Mouse (Mus musculus): ENCODE measurements at regions not wholly inside any gene's neighbourhood (a gene's known extent, or its start where the extent isn't known, plus 50 kb on each side); places are given as distances from the start of the nearest gene placed in this dataset.

GRCm38 (mm10) chr8:9020180-9020579, 329.9 kb upstream of the Arglu1 start:
- WGBS = 37% methylated on average over 3 of the region's 3 CpGs
- Histone ChIP-seq H3K36me3 (ENCODE audit: control insufficient read depth, insufficient read depth, low read length) (no peaks in the 10 kb centered on the region), H3K9ac (ENCODE audit: low read depth, low read length) (no peak overlapping the region), H3K79me2 (replicated peaks; ENCODE audit: control insufficient read depth, insufficient read depth, low read length) (no peaks in the 10 kb centered on the region), H3K27me3 (ENCODE audit: control insufficient read depth, insufficient read depth, low read length) (no peaks in the 10 kb centered on the region), H3K4me1 (ENCODE audit: control insufficient read depth, insufficient read depth, low read length) (no peaks in the 10 kb centered on the region), H3K4me3 (no peak overlapping the region), H3K27ac (no peak overlapping the region)
- intact Hi-C loops (cut with DNase I) = no loop called here
- DNase-seq = no peak
- TF ChIP-seq CTCF (IDR thresholded peaks at IDR 0.05) (no peak), POLR2A (IDR thresholded peaks at IDR 0.05; ENCODE audit: insufficient read depth, low read depth, low read length) (no peak), EP300 (IDR thresholded peaks at IDR 0.05; ENCODE audit: insufficient read depth, low read depth, low read length) (no peak)

- Histone ChIP-seq H3K27me3 (ENCODE audit: control insufficient read depth, insufficient read depth, low read length) (no peaks in the 10 kb centered on the region), H3K36me3 (ENCODE audit: control insufficient read depth, insufficient read depth, low read length) (no peaks in the 10 kb centered on the region), H3K79me2 (replicated peaks; ENCODE audit: control insufficient read depth, insufficient read depth, low read length) (no peaks in the 10 kb centered on the region), H3K9ac (ENCODE audit: low read depth, low read length) (no peak overlapping the region), H3K27ac (no peak overlapping the region), H3K4me1 (ENCODE audit: control insufficient read depth, insufficient read depth, low read length) (no peaks in the 10 kb centered on the region), H3K4me3 (no peak overlapping the region)
- 36% methylated on average over 3 of the region's 3 CpGs for WGBS
- intact Hi-C loops (cut with DNase I) = no loop called here
- TF ChIP-seq POLR2A (IDR thresholded peaks at IDR 0.05; ENCODE audit: insufficient read depth, low read depth, low read length) = no peak
- no peak for TF ChIP-seq CTCF (IDR thresholded peaks at IDR 0.05)
- no peak for TF ChIP-seq EP300 (IDR thresholded peaks at IDR 0.05; ENCODE audit: insufficient read depth, low read depth, low read length)
- no peak for DNase-seq
Observed at GRCm38 (mm10) chr8:9011785-9012510, 321.6 kb upstream of the Arglu1 start.

GRCm38 (mm10) chr8:9008006-9008780, 317.9 kb upstream of the Arglu1 start:
- Histone ChIP-seq H3K4me1 (ENCODE audit: control insufficient read depth, insufficient read depth, low read length) (no peaks in the 10 kb centered on the region), H3K27me3 (ENCODE audit: control insufficient read depth, insufficient read depth, low read length) (no peaks in the 10 kb centered on the region), H3K79me2 (replicated peaks; ENCODE audit: control insufficient read depth, insufficient read depth, low read length) (no peaks in the 10 kb centered on the region), H3K4me3 (no peak overlapping the region), H3K36me3 (ENCODE audit: control insufficient read depth, insufficient read depth, low read length) (no peaks in the 10 kb centered on the region), H3K9ac (ENCODE audit: low read depth, low read length) (no peak overlapping the region), H3K27ac (no peak overlapping the region)
- no peak for DNase-seq
- TF ChIP-seq CTCF (IDR thresholded peaks at IDR 0.05) (no peak), EP300 (IDR thresholded peaks at IDR 0.05; ENCODE audit: insufficient read depth, low read depth, low read length) (no peak), POLR2A (IDR thresholded peaks at IDR 0.05; ENCODE audit: insufficient read depth, low read depth, low read length) (no peak)
- intact Hi-C loops (cut with DNase I) = no loop called here
- 53% methylated on average over 11 of the region's 11 CpGs for WGBS

- no peak for TF ChIP-seq POLR2A (IDR thresholded peaks at IDR 0.05; ENCODE audit: insufficient read depth, low read depth, low read length)
- TF ChIP-seq CTCF (IDR thresholded peaks at IDR 0.05) = no peak
- no peak for TF ChIP-seq EP300 (IDR thresholded peaks at IDR 0.05; ENCODE audit: insufficient read depth, low read depth, low read length)
- no peak for DNase-seq
- Histone ChIP-seq H3K79me2 (replicated peaks; ENCODE audit: control insufficient read depth, insufficient read depth, low read length) (no peaks in the 10 kb centered on the region), H3K4me1 (ENCODE audit: control insufficient read depth, insufficient read depth, low read length) (no peaks in the 10 kb centered on the region), H3K27me3 (ENCODE audit: control insufficient read depth, insufficient read depth, low read length) (no peaks in the 10 kb centered on the region), H3K27ac (no peak overlapping the region), H3K9ac (ENCODE audit: low read depth, low read length) (no peak overlapping the region), H3K36me3 (ENCODE audit: control insufficient read depth, insufficient read depth, low read length) (no peaks in the 10 kb centered on the region), H3K4me3 (no peak overlapping the region)
- intact Hi-C loops (cut with DNase I) = loop anchor here (5.0 kb wide), 1 partner anchor 172 kb away; no protein-coding TSS in a partner anchor
- WGBS = 85% methylated on average over 5 of the region's 5 CpGs
Observed at GRCm38 (mm10) chr8:8999914-9000313, 309.6 kb upstream of the Arglu1 start.

- no peak for TF ChIP-seq CTCF (IDR thresholded peaks at IDR 0.05)
- no peak for TF ChIP-seq POLR2A (IDR thresholded peaks at IDR 0.05; ENCODE audit: insufficient read depth, low read depth, low read length)
- TF ChIP-seq EP300 (IDR thresholded peaks at IDR 0.05; ENCODE audit: insufficient read depth, low read depth, low read length) = no peak
- H3K27me3 ChIP-seq (ENCODE audit: control insufficient read depth, insufficient read depth, low read length) = no peaks in the 10 kb centered on the region
- H3K4me3 ChIP-seq = no peak overlapping the region
- intact Hi-C loops (cut with DNase I) = loop anchor here (5.0 kb wide), 1 partner anchor 175 kb away; no protein-coding TSS in a partner anchor
- H3K27ac ChIP-seq = no peak overlapping the region
- no peaks in the 10 kb centered on the region for H3K4me1 ChIP-seq (ENCODE audit: control insufficient read depth, insufficient read depth, low read length)
- H3K9ac ChIP-seq (ENCODE audit: low read depth, low read length) = no peak overlapping the region
- no peaks in the 10 kb centered on the region for H3K79me2 ChIP-seq (replicated peaks; ENCODE audit: control insufficient read depth, insufficient read depth, low read length)
- WGBS = 56% methylated on average over 7 of the region's 7 CpGs
- 0 out of 2 replicates have a peak, but pooled peaks cover 2% of the 10 kb centered on the region for H3K36me3 ChIP-seq (ENCODE audit: control insufficient read depth, insufficient read depth, low read length)
- DNase-seq = no peak
Observed at GRCm38 (mm10) chr8:8997621-8998020, 307.3 kb upstream of the Arglu1 start.

Measured in heart, adult 2 months (tissue).